Mouse (Mus musculus) adrenal gland, postnatal 14 days (tissue): ENCODE data around the gene Ip6k2. TPM values are rescaled to one million over a fixed set of nuclear protein-coding genes. Genes with fewer than 3 reads are reported as not detected.

Experiments used
- DNase-seq: peaks from one replicate; pipeline ENCODE4 v3.0.0; 2021; ENCODE audit warnings: mixed read lengths
- total RNA-seq: library from RNA; stranded (reverse); gene quantifications from 2 replicates; pipeline ENCODE4 v1.2.3, GENCODE M21; 2021

Ip6k2 gene
- total RNA-seq, 1 experiment from 2014 or later = 71.0 TPM

DNA sequence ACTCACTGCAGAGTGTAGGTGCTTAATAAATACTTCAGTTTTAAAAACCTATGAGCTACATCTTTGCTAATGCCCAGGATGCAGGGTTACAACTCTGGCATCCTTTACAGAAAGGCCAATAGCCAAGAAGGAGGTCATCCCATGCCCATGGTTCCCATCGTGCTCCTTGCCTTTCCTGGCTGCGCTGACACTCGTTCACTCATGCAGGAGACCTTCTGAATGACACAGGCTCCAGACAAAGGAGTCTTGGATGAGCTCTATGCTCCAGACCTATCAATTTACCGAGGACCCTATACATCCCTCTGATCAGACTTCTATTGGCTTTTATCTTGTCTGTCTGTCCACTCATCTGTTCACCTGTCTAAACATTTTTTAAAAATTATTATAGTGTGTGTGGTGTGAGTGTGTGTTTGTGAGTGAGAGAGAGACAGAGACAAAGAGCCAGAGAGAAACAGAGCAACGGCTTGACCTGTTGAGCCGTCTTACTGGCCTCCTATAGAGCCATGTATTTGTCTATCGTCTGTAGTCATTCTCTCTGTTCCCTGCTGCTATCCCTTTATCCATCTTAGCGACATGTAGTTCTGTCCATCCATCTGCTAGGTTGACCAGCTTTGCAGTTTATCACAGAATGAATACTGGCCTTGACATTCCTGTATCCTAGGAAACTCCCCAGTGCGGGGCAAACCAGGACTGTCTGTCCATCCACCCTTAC, 604 bp upstream of the Ip6k2 start:
- DNase-seq = no peak

DNA sequence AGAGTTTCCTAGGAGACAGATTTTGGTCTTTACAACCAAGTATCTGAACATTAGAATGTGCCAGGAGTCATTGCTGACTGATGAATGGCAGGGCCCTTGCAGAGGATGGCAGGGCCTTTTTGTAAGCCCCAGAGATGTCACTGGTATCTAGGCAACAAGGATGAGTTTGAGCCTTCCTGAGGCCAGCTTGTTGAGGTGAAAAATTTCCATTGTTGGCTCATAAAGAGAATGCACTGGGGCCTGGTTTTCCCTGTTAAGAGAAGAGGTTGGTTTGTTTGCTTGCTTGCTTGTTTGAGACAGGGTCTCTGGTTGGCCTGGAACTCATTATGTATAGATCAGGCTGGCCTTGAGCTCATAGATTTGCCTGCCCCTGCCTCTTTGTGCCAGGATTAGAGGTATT, 1.8 kb downstream of the Ip6k2 start:
- DNase-seq = no peak

- DNase-seq = no peak
Measured at GRCm38 (mm10) chr9:108786494-108786893, 2.9 kb downstream of the Ip6k2 start.

GRCm38 (mm10) chr9:108787080-108787479, 3.5 kb downstream of the Ip6k2 start:
- no peak for DNase-seq

DNA sequence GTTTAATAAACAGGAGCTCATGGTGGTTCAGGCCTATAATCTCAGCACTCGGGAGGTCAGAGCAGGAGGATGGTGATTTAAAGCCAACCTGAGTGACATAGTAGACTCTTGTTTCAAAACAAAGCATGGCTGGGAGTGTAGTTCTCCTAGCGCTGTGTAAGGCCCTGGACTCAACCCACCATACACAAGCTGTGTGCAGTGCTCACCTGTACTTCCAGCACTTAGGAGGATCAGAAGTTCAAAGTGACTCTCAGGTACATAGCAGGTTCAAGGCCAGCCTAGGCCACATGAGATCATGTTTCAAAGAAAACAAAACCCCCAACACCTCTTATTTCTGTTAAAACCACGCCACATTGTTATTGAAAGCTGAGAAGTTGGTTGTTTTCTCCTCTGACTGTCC, 5.1 kb downstream of the Ip6k2 start:
- DNase-seq = no peak

DNA sequence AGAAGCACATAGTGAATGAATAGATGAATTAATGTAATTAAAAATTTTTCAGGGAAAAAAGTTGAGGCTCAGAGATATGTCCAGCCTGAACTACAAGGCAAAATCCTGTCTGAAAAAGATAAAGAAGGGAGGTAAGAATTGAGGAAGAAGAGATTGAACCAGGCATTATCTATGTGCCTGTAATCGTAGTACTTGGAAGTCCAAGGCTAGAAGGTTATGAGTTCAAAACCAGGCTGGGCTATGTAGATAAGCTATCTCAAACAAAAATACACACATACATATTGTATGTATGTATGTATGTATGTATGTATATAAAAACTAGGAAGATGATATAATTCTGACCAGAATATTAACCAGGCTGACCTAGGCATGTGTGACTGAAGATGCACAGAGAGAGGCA, 8.7 kb downstream of the Ip6k2 start:
- DNase-seq = no peak

GRCm38 (mm10) chr9:108792730-108793129, 9.1 kb downstream of the Ip6k2 start:
- DNase-seq = no peak

GRCm38 (mm10) chr9:108795281-108795680, 11.7 kb downstream of the Ip6k2 start:
- no peak for DNase-seq

DNA sequence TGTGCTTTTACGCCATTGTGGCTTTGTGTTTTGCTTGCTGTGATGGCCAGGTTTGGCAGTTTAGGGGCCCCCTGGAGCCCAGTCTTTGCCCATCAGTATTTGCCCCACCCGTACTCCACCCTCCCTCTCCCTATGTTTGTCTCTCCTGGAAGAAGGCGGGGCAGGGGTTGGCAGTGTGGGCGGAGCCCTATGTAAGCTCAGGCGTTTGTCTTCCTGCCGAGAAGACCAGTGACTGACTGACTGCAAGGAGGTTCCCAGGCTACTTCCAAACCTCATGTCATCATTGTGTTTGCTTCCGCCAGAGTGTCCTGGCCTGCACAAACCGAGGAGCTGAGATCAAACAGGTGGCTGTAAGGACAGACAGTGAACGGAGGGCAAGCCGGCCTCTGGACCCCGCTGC, 12.2 kb downstream of the Ip6k2 start:
- DNase-seq = peak; percentile 71

GRCm38 (mm10) chr9:108796351-108796981, 12.9 kb downstream of the Ip6k2 start:
- peak; percentile 48 for DNase-seq

GRCm38 (mm10) chr9:108797477-108797876, 13.9 kb downstream of the Ip6k2 start:
- DNase-seq = no peak

- no peak for DNase-seq
Measured at GRCm38 (mm10) chr9:108798508-108799075, 15.0 kb downstream of the Ip6k2 start.

GRCm38 (mm10) chr9:108799564-108799963, 16.0 kb downstream of the Ip6k2 start:
- no peak for DNase-seq

GRCm38 (mm10) chr9:108805768-108806167, 22.2 kb downstream of the Ip6k2 start:
- no peak for DNase-seq

- DNase-seq = no peak
Measured at GRCm38 (mm10) chr9:108806379-108806778, 22.8 kb downstream of the Ip6k2 start.

DNA sequence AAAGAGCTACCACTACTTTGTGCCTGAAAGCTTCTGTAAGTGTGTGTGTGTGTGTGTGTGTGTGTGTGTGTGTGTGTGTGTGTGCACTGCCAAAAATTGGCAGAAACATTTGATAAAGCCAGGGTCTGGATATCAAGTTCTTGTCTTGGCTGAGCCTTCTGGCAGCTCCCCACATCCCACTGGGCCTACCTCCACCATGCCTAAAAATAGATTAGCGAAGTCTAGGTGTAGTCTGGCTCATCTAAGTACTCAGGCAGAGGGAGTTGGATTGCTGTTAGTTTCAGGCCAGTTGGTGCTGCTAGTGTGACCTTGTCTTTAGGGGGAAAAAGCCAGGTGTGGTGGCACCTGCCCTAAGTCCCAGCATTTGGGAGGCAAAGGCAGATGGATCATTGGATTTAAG, 23.2 kb downstream of the Ip6k2 start:
- no peak for DNase-seq

DNA sequence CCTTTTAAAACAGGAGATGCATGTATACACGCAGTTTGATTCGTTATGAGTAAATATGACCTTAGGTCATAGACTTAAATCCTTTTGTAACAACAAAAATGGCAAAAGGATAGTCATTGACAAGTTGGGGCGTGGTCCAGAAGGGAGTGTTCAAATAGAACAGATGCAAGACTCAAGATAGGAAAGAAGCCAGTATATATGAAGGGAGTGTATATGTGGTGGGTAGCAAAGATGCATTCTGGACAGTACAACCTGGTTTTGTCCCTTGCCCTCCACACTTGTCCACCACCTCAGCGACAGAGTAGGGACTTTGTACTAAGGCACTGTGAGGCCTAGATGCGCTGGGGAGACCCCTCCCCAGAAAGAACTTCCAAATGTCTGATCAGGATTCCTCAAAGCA, 24.1 kb downstream of the Ip6k2 start:
- no peak for DNase-seq

GRCm38 (mm10) chr9:108808163-108808665, 24.6 kb downstream of the Ip6k2 start, which contains the start of gene Nckipsd:
Gene Nckipsd, plus strand, starts transcription at chr9:108808368.
- DNase-seq = peak; percentile 98

- DNase-seq = peak; percentile 39
Measured at GRCm38 (mm10) chr9:108809188-108809587, 25.6 kb downstream of the Ip6k2 start.

DNA sequence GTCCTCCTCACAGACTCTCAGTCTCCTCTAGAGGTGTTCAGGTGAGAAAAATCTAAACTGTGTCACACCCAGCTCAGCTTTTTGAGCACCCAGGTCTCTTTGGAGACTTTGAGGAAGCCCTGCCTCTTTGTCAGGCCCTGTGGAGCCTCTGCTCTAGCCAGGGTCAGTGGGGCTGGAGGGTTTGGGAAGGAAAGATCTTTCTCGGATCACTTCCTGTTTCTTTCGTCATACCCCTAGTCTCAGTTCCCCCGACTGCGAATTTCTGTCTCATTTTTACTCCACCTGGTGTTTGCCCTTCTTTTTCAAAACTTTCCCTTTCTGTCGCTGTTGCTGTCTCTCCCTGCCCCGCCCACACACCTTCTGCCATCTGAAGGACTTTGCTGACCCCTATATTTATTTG, 26.1 kb downstream of the Ip6k2 start:
- DNase-seq = no peak

DNA sequence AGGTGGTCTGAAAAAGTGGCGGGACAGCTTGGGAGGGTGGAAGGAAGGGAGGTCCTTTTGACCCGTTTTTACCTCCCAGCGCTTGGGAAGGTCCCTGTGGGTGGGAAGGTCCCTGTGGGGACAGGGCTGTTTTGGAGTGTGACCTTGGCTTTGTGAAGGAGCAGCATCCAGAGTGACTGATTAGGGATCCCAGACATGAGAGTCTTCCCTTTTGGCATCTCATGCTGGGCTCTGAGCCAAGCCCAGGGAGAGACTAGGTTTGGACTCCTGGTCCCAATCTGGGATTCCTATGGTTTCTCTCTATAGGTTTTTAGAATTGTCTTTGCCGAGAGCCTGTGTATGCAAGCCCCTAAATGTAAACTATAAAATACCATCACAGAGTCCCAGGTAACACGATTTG, 26.9 kb downstream of the Ip6k2 start:
- no peak for DNase-seq

GRCm38 (mm10) chr9:108815557-108815956, 32.0 kb downstream of the Ip6k2 start:
- DNase-seq = no peak

DNA sequence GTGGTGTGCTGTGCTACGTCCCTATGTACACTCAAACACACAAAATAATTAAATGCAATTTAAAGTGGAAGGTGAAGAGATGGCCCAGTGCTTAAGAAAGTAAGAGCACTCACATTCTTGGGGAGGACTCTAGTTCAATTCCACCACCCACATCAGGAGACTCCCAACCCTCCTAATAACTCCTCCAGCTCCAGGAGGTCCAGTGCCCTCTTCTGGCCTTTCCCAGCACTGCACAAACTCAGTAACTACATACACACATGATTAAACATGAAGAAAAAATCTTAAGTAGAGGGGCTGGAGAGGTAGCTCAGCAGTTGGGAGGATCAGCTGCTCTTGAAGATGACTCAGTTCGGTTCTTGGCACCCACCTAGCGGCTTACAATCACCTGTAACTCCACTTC, 35.9 kb downstream of the Ip6k2 start:
- peak; percentile 76 for DNase-seq

DNA sequence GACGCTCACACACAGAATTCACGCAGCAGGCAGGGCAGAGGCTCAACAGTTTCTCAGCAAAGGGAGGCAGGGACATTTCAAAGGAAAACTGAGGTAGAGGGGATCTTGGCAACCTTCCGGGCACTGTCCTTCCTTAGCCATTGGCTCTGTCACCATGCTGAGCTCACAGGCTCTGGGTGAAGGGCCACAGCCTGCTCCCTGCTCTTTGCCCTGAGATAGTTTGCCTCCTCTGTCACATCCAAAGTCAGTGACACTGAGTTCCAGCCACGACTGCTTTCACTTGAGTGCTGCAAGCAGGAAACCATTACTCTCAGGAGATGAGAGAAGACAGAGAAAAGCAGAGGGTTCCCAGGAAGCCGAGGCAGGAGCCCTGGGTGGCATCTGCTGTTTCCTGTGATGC, 36.5 kb downstream of the Ip6k2 start:
- no peak for DNase-seq
